In the genomic region with DNA sequence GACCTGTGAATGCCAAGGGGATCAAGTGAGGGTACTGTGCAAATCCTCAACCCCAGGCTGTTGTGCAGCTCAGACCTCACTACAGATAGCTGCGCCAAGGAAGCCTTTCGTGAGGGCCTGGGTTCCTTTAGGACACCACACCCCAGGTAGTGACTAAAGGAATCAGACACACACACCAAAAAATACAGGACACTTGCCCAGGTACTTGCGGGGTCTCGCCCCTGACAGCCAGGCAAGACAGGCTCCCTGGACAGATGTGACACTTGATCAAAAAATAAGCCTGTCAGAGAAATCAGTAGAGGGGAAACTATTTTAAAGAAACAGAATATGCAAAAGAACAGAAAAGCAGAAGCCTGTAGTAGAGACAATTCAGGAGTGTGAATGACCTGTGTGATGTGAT, we compare ENCODE assay signal across 8 mouse cellular contexts. TPM values are rescaled to one million over a fixed set of nuclear protein-coding genes. Genes with fewer than 3 reads are reported as not detected.
DNase-seq lines count a peak whose midpoint lies in the region; ATAC-seq and TF ChIP-seq lines count a peak whose summit lies in the region.

No protein-coding gene starts in this region.

- H3K27me3 ChIP-seq in CH12.LX (replicated peaks), result no peaks in the 10 kb centered on the region
- no peaks in the 10 kb centered on the region for H3K27me3 ChIP-seq in forebrain, postnatal 0 days (ENCODE audit: insufficient read depth, low read length)
- H3K27me3 ChIP-seq in liver, embryonic 15.5 days, result 0 out of 2 replicates have a peak, but pooled peaks cover 13% of the 10 kb centered on the region

- TF ChIP-seq RAD21 in CH12.LX (IDR thresholded peaks at IDR 0.05; ENCODE audit: low read depth, low read length), result no peak

- peak overlapping the region; percentile 55; the same call in 1 of the 2 replicates for H3K4me2 ChIP-seq in CH12.LX (ENCODE audit: insufficient read depth, low read depth, poor library complexity, severe bottlenecking)
- peak overlapping the region; percentile 95 for H3K4me2 ChIP-seq in forebrain, postnatal 0 days (ENCODE audit: low read depth)
- peak overlapping the region; percentile 96 for H3K4me2 ChIP-seq in liver, embryonic 15.5 days

- DNase-seq in A20 (ENCODE audit: low read depth, low spot score), result peak; percentile 60
- no peak for DNase-seq in CH12.LX (ENCODE audit: extremely low read depth)
- DNase-seq in forebrain, postnatal 0 days, result no peak
- no peak for DNase-seq in urinary bladder, postnatal 10 days (ENCODE audit: low spot score)
- no peak for DNase-seq in spleen, postnatal 36 days (ENCODE audit: low spot score in 2 of 2)
- no peak for DNase-seq in cerebellum, adult 11-12 months

- ATAC-seq in forebrain, postnatal 0 days, result no peak
- no peak for ATAC-seq in liver, embryonic 15.5 days (ENCODE audit: insufficient read depth)
- no peak for ATAC-seq in granulocyte monocyte progenitor cell, adult 5-6 weeks (replicated peaks; ENCODE audit: poor library complexity, severe bottlenecking)

- no peak overlapping the region for H3K9ac ChIP-seq in CH12.LX (ENCODE audit: insufficient read depth, low read depth)
- no peak overlapping the region for H3K9ac ChIP-seq in forebrain, postnatal 0 days
- H3K9ac ChIP-seq in liver, embryonic 15.5 days, result peak overlapping the region; percentile 87

- TF ChIP-seq EP300 in CH12.LX (IDR thresholded peaks at IDR 0.05; ENCODE audit: low read length), result no peak

- no peak overlapping the region for H3K27ac ChIP-seq in CH12.LX (ENCODE audit: insufficient read depth, low read depth)
- H3K27ac ChIP-seq in forebrain, postnatal 0 days (ENCODE audit: low read depth, low read length), result no peak overlapping the region
- peak overlapping the region; percentile 97 for H3K27ac ChIP-seq in liver, embryonic 15.5 days (replicated peaks)

- TF ChIP-seq POLR2A in CH12.LX (IDR thresholded peaks at IDR 0.05; ENCODE audit: low read depth, low read length), result no peak

- in situ Hi-C loops in CH12.LX (cut with MboI; ENCODE audit: low pct_ligation_motif_present, low pct_unique_long_range_greater_than_20kb, low sequenced_read_pairs), result no loop called here

- H3K79me2 ChIP-seq in CH12.LX (replicated peaks; ENCODE audit: control insufficient read depth, extremely low read depth, insufficient read depth, poor library complexity, severe bottlenecking), result peaks cover 5% of the 10 kb centered on the region

- dilution Hi-C loops in CH12.LX (cut with MboI; ENCODE audit: extremely low pct_ligation_motif_present, extremely low pct_unique_long_range_greater_than_20kb, low sequenced_read_pairs), result no loop called here

- peak overlapping the region in 1 of 3 experiments; percentile 71 for H3K4me3 ChIP-seq in CH12.LX (replicated peaks in 1 of 3; ENCODE audit: low read depth in 2 of 3, low read length in 2 of 3, poor library complexity in 1 of 3)
- H3K4me3 ChIP-seq in forebrain, postnatal 0 days (ENCODE audit: low read depth, low read length), result no peak overlapping the region
- H3K4me3 ChIP-seq in liver, embryonic 15.5 days (replicated peaks), result peak overlapping the region; percentile 83

- H3K9me3 ChIP-seq in CH12.LX (replicated peaks; ENCODE audit: low read length), result no peaks in the 10 kb centered on the region
- no peaks in the 10 kb centered on the region for H3K9me3 ChIP-seq in forebrain, postnatal 0 days (ENCODE audit: low read length)
- H3K9me3 ChIP-seq in liver, embryonic 15.5 days (replicated peaks), result no peaks in the 10 kb centered on the region

- H3K36me3 ChIP-seq in CH12.LX (replicated peaks in 1 of 2; ENCODE audit: control insufficient read depth in 1 of 2, insufficient read depth in 1 of 2, low read length in 1 of 2), result peaks cover 26 to 28% of the 10 kb centered on the region in 2 experiments
- H3K36me3 ChIP-seq in forebrain, postnatal 0 days (ENCODE audit: insufficient read depth), result peaks cover 19% of the 10 kb centered on the region
- peaks cover 48% of the 10 kb centered on the region for H3K36me3 ChIP-seq in liver, embryonic 15.5 days (replicated peaks)

- WGBS in forebrain, postnatal 0 days, result 71% methylated on average over 4 of the region's 4 CpGs
- WGBS in liver, embryonic 15.5 days (ENCODE audit: insufficient replicate concordance), result 78% methylated on average over 4 of the region's 4 CpGs

- no peak for TF ChIP-seq CTCF in CH12.LX (conservative IDR thresholded peaks at IDR 0.05 in 1 of 2, IDR thresholded peaks at IDR 0.05 in 1 of 2; ENCODE audit: low read depth in 2 of 2, low read length in 2 of 2)
- no peak for TF ChIP-seq CTCF in forebrain, postnatal 0 days (IDR thresholded peaks at IDR 0.05; ENCODE audit: low read depth)

- peaks cover 27 to 39% of the 10 kb centered on the region in 2 experiments for H3K4me1 ChIP-seq in CH12.LX (ENCODE audit: control insufficient read depth in 1 of 2, insufficient read depth in 2 of 2)
- peaks cover 5% of the 10 kb centered on the region; the same call in 1 of the 2 replicates for H3K4me1 ChIP-seq in forebrain, postnatal 0 days (ENCODE audit: insufficient read depth)
- H3K4me1 ChIP-seq in liver, embryonic 15.5 days (replicated peaks), result peaks cover 73% of the 10 kb centered on the region

TF ChIP-seq in CH12.LX, 34 proteins besides CTCF, POLR2A, EP300 and RAD21:
- no peak for TF ChIP-seq ZC3H11A (IDR thresholded peaks at IDR 0.05; ENCODE audit: low read depth, low read length)
- no peak for TF ChIP-seq IRF4 (IDR thresholded peaks at IDR 0.05; ENCODE audit: low read depth, low read length)
- no peak for TF ChIP-seq UBTF (IDR thresholded peaks at IDR 0.05; ENCODE audit: low read depth, low read length)
- no peak for TF ChIP-seq MXI1 (IDR thresholded peaks at IDR 0.05; ENCODE audit: low read depth, low read length)

RNA-seq across cellular contexts. Expression of gene Mxd3, which starts 1.0 kb away (rescaled TPM):
- total RNA-seq in CH12.LX (2012; rRNA removed) (7.3 and 10.0 TPM in 2 replicates), CH12.LX (2014; rRNA removed) (4.1 and 7.0 TPM in 2 replicates)
- 6.9 and 13.5 TPM in 2 replicates for polyA plus RNA-seq in CH12.LX (2012; ENCODE audit: insufficient read length, low read depth)
- 10.1 and 10.5 TPM in 2 replicates for total RNA-seq in forebrain, postnatal 0 days (2014; rRNA removed)
- 7.3 and 9.4 TPM in 2 replicates for polyA plus RNA-seq in forebrain, postnatal 0 days (2015; fragmentation: Nextera tagmentation; extraction: Ambion mirVana)
- polyA plus RNA-seq in liver, embryonic 15.5 days (2015; fragmentation: Nextera tagmentation; extraction: Ambion mirVana), result 28.8 and 33.6 TPM in 2 replicates
- 1.3 and 2.0 TPM in 2 replicates for total RNA-seq in granulocyte monocyte progenitor cell, adult 5-6 weeks (2014; fragmentation: Nextera tagmentation)
- 3.8 and 4.7 TPM in 2 replicates for total RNA-seq in granulocyte monocyte progenitor cell, adult 5-6 weeks (2017)

RNA-seq across cellular contexts. Expression of gene Rab24, which starts 6.9 kb away (rescaled TPM):
- total RNA-seq in CH12.LX (2012; rRNA removed) (68.0 and 72.5 TPM in 2 replicates), CH12.LX (2014; rRNA removed) (44.5 and 45.3 TPM in 2 replicates)
- polyA plus RNA-seq in CH12.LX (2012; ENCODE audit: insufficient read length, low read depth), result 41.7 and 56.6 TPM in 2 replicates
- total RNA-seq in forebrain, postnatal 0 days (2014; rRNA removed), result 67.3 and 77.4 TPM in 2 replicates
- 92.3 and 99.4 TPM in 2 replicates for polyA plus RNA-seq in forebrain, postnatal 0 days (2015; fragmentation: Nextera tagmentation; extraction: Ambion mirVana)
- 48.6 and 51.3 TPM in 2 replicates for polyA plus RNA-seq in liver, embryonic 15.5 days (2015; fragmentation: Nextera tagmentation; extraction: Ambion mirVana)
- total RNA-seq in granulocyte monocyte progenitor cell, adult 5-6 weeks (2014; fragmentation: Nextera tagmentation), result 87.6 and 100 TPM in 2 replicates
- 34.3 and 37.4 TPM in 2 replicates for total RNA-seq in granulocyte monocyte progenitor cell, adult 5-6 weeks (2017)

RNA-seq across cellular contexts. Expression of gene Prelid1, which starts 8.3 kb away (rescaled TPM):
- total RNA-seq in CH12.LX (2012; rRNA removed), result 253 and 302 TPM in 2 replicates
- 190 and 205 TPM in 2 replicates for total RNA-seq in CH12.LX (2014; rRNA removed)
- 432 and 435 TPM in 2 replicates for polyA plus RNA-seq in CH12.LX (2012; ENCODE audit: insufficient read length, low read depth)
- 159 and 187 TPM in 2 replicates for total RNA-seq in forebrain, postnatal 0 days (2014; rRNA removed)
- 313 and 316 TPM in 2 replicates for polyA plus RNA-seq in forebrain, postnatal 0 days (2015; fragmentation: Nextera tagmentation; extraction: Ambion mirVana)
- polyA plus RNA-seq in liver, embryonic 15.5 days (2015; fragmentation: Nextera tagmentation; extraction: Ambion mirVana), result 211 and 230 TPM in 2 replicates
- total RNA-seq in granulocyte monocyte progenitor cell, adult 5-6 weeks (2014; fragmentation: Nextera tagmentation), result 248 and 296 TPM in 2 replicates
- 111 and 115 TPM in 2 replicates for total RNA-seq in granulocyte monocyte progenitor cell, adult 5-6 weeks (2017)

RNA-seq across cellular contexts. Expression of gene Lman2, which starts 33.9 kb away (rescaled TPM):
- total RNA-seq in CH12.LX (2012; rRNA removed), result 126 and 150 TPM in 2 replicates
- 87.9 and 94.6 TPM in 2 replicates for total RNA-seq in CH12.LX (2014; rRNA removed)
- 169 and 174 TPM in 2 replicates for polyA plus RNA-seq in CH12.LX (2012; ENCODE audit: insufficient read length, low read depth)
- total RNA-seq in forebrain, postnatal 0 days (2014; rRNA removed), result 55.2 and 62.6 TPM in 2 replicates
- 32.8 TPM in 2 replicates for polyA plus RNA-seq in forebrain, postnatal 0 days (2015; fragmentation: Nextera tagmentation; extraction: Ambion mirVana)
- polyA plus RNA-seq in liver, embryonic 15.5 days (2015; fragmentation: Nextera tagmentation; extraction: Ambion mirVana), result 58.8 and 62.1 TPM in 2 replicates
- 150 and 177 TPM in 2 replicates for total RNA-seq in granulocyte monocyte progenitor cell, adult 5-6 weeks (2014; fragmentation: Nextera tagmentation)
- total RNA-seq in granulocyte monocyte progenitor cell, adult 5-6 weeks (2017), result 128 and 145 TPM in 2 replicates

RNA-seq across cellular contexts. Expression of gene Rgs14, which starts 40.9 kb away (rescaled TPM):
- total RNA-seq in CH12.LX (2012; rRNA removed), result 7.4 and 8.0 TPM in 2 replicates
- total RNA-seq in CH12.LX (2014; rRNA removed), result 6.3 and 7.4 TPM in 2 replicates
- polyA plus RNA-seq in CH12.LX (2012; ENCODE audit: insufficient read length, low read depth), result 6.5 and 7.6 TPM in 2 replicates
- 4.0 and 4.4 TPM in 2 replicates for total RNA-seq in forebrain, postnatal 0 days (2014; rRNA removed)
- 2.5 and 3.9 TPM in 2 replicates for polyA plus RNA-seq in forebrain, postnatal 0 days (2015; fragmentation: Nextera tagmentation; extraction: Ambion mirVana)
- polyA plus RNA-seq in liver, embryonic 15.5 days (2015; fragmentation: Nextera tagmentation; extraction: Ambion mirVana), result 2.2 and 2.9 TPM in 2 replicates
- 12.8 and 16.4 TPM in 2 replicates for total RNA-seq in granulocyte monocyte progenitor cell, adult 5-6 weeks (2014; fragmentation: Nextera tagmentation)
- 7.0 and 8.8 TPM in 2 replicates for total RNA-seq in granulocyte monocyte progenitor cell, adult 5-6 weeks (2017)
